Mouse (Mus musculus) small intestine, adult 2 months (tissue): Measurements from ENCODE around the gene Gabbr2.

ENCODE experiments used
- CTCF ChIP-seq: fragments of 200-500 bp; IDR thresholded peaks from 2 replicates; pipeline ENCODE4 v1.5.1; 2012; ENCODE audit warnings: low read depth, mild to moderate bottlenecking, control low read depth, inconsistent platforms, low read length, moderate library complexity, mixed read lengths; ENCODE audit not compliant: insufficient replicate concordance, insufficient read length; ENCODE audit errors: extremely low read depth
- POLR2A ChIP-seq: fragments of 200-500 bp; IDR thresholded peaks from 2 replicates; pipeline ENCODE4 v1.6.1; 2012; ENCODE audit warnings: low read depth, mild to moderate bottlenecking, control low read depth, inconsistent platforms, low read length, moderate library complexity

- TF ChIP-seq POLR2A (no peak), CTCF (no peak)
These were observed 254.7 kb downstream of the Gabbr2 start for GRCm38 (mm10) chr4:46736910-46737511.
